Mouse (Mus musculus) testis, adult 2 months (tissue): ENCODE results near the gene Tdp2. TPM values are rescaled to one million over a fixed set of nuclear protein-coding genes. Genes with fewer than 3 reads are reported as not detected.
A peak's percentile ranks its signal among the peaks of the same experiment; 100 is the strongest.

ENCODE experiments used
- H3K27ac ChIP-seq: fragments of 200-500 bp; 2 replicates; pipeline ENCODE4 v1.5.1; 2012; ENCODE audit warnings: low read depth, low read length; ENCODE audit not compliant: control insufficient read depth, insufficient read depth
- H3K27me3 ChIP-seq: fragments of 200-500 bp; 2 replicates; pipeline ENCODE4 v1.6.1; 2012; ENCODE audit warnings: mild to moderate bottlenecking, low read length, moderate library complexity; ENCODE audit not compliant: control insufficient read depth, insufficient read depth
- H3K36me3 ChIP-seq: fragments of 200-500 bp; 2 replicates; pipeline ENCODE4 v1.6.1; 2012; ENCODE audit warnings: mild to moderate bottlenecking, low read length; ENCODE audit not compliant: control insufficient read depth, insufficient read depth
- H3K4me1 ChIP-seq: fragments of 200-500 bp; 2 replicates; pipeline ENCODE4 v1.6.1; 2012; ENCODE audit warnings: low read length; ENCODE audit not compliant: control insufficient read depth, insufficient read depth
- H3K4me3 ChIP-seq: fragments of 200-500 bp; 2 replicates; pipeline ENCODE4 v1.5.1; 2012; ENCODE audit warnings: low read depth, mild to moderate bottlenecking, low read length, moderate library complexity, mixed read lengths; ENCODE audit not compliant: control insufficient read depth
- CTCF ChIP-seq: fragments of 200-500 bp; IDR thresholded peaks from 2 replicates; pipeline ENCODE4 v1.5.1; 2012; ENCODE audit warnings: low read depth, mild to moderate bottlenecking, inconsistent platforms, low read length, moderate library complexity; ENCODE audit not compliant: control insufficient read depth, insufficient read depth, insufficient replicate concordance
- POLR2A ChIP-seq: fragments of 200-500 bp; IDR thresholded peaks from 2 replicates; pipeline ENCODE4 v1.6.1; 2012; ENCODE audit warnings: low read depth, mild to moderate bottlenecking, inconsistent platforms, low read length, moderate library complexity; ENCODE audit not compliant: control insufficient read depth
- polyA plus RNA-seq: library from polyadenylated mRNA; depleted of rRNA; stranded (reverse); fragments of >200 nt; gene quantifications from 2 replicates; pipeline ENCODE4 v1.2.3, GENCODE M21; 2012; rRNA removed

Gene Tdp2
- 16.3 and 21.0 TPM in 2 replicates for polyA plus RNA-seq

GRCm38 (mm10) chr13:24831353-24832130 is at the start of gene Tdp2, which contains the start of gene Acot13:
Gene Tdp2, plus strand, starts transcription at chr13:24831679.
Gene Acot13, minus strand, starts transcription at chr13:24831540.
- H3K4me3 ChIP-seq, result peak within 1 kb of the TSS; percentile 95
- no peaks in the 10 kb centered on the region for H3K27me3 ChIP-seq
- peak; percentile 95 for TF ChIP-seq POLR2A
- TF ChIP-seq CTCF, result no peak
- H3K36me3 ChIP-seq, result no peaks in the 10 kb centered on the region
- H3K27ac ChIP-seq, result peak within 1 kb of the TSS; percentile 81
- peaks cover 3% of the 10 kb centered on the region for H3K4me1 ChIP-seq

GRCm38 (mm10) chr13:24781916-24782315 is 49.6 kb upstream of the Tdp2 start:
- H3K4me1 ChIP-seq, result no peaks in the 10 kb centered on the region
- no peaks in the 10 kb centered on the region for H3K36me3 ChIP-seq
- no peak overlapping the region for H3K27ac ChIP-seq
- no peak for TF ChIP-seq CTCF
- TF ChIP-seq POLR2A, result no peak
- no peak overlapping the region for H3K4me3 ChIP-seq
- H3K27me3 ChIP-seq, result no peaks in the 10 kb centered on the region

- TF ChIP-seq CTCF (no peak), POLR2A (no peak)
- Histone ChIP-seq H3K36me3 (no peaks in the 10 kb centered on the region), H3K27me3 (no peaks in the 10 kb centered on the region)
Measured at GRCm38 (mm10) chr13:24786014-24786490, 45.4 kb upstream of the Tdp2 start.

GRCm38 (mm10) chr13:24787477-24787876 is 44.0 kb upstream of the Tdp2 start:
- Histone ChIP-seq H3K4me3 (no peak overlapping the region), H3K36me3 (no peaks in the 10 kb centered on the region)
- TF ChIP-seq POLR2A (no peak), CTCF (no peak)

More at GRCm38 (mm10) chr13:24786014-24786490, 45.4 kb upstream of the Tdp2 start:
- no peaks in the 10 kb centered on the region for H3K4me1 ChIP-seq
- no peak overlapping the region for H3K27ac ChIP-seq
- H3K4me3 ChIP-seq, result no peak overlapping the region

GRCm38 (mm10) chr13:24791349-24791748 is 40.1 kb upstream of the Tdp2 start:
- Histone ChIP-seq H3K36me3 (no peaks in the 10 kb centered on the region), H3K4me1 (0 out of 2 replicates have a peak, but pooled peaks cover 2% of the 10 kb centered on the region), H3K4me3 (no peak overlapping the region), H3K27ac (no peak overlapping the region), H3K27me3 (no peaks in the 10 kb centered on the region)
- TF ChIP-seq CTCF (no peak), POLR2A (no peak)

More at GRCm38 (mm10) chr13:24787477-24787876, 44.0 kb upstream of the Tdp2 start:
- Histone ChIP-seq H3K27me3 (no peaks in the 10 kb centered on the region), H3K4me1 (0 out of 2 replicates have a peak, but pooled peaks cover 2% of the 10 kb centered on the region), H3K27ac (no peak overlapping the region)

- TF ChIP-seq POLR2A (no peak), CTCF (no peak)
- no peaks in the 10 kb centered on the region for H3K36me3 ChIP-seq
- H3K4me1 ChIP-seq, result 0 out of 2 replicates have a peak, but pooled peaks cover 2% of the 10 kb centered on the region
- no peaks in the 10 kb centered on the region for H3K27me3 ChIP-seq
- H3K27ac ChIP-seq, result no peak overlapping the region
- no peak overlapping the region for H3K4me3 ChIP-seq
Measured at GRCm38 (mm10) chr13:24792411-24793045, 39.0 kb upstream of the Tdp2 start.

- no peaks in the 10 kb centered on the region for H3K27me3 ChIP-seq
- peaks cover 5% of the 10 kb centered on the region for H3K4me1 ChIP-seq
- TF ChIP-seq CTCF (no peak), POLR2A (no peak)
- peak overlapping the region; percentile 26; the same call in 1 of the 2 replicates for H3K4me3 ChIP-seq
- H3K36me3 ChIP-seq, result no peaks in the 10 kb centered on the region
- no peak overlapping the region for H3K27ac ChIP-seq
Measured at GRCm38 (mm10) chr13:24798686-24799085, 32.8 kb upstream of the Tdp2 start.
